Mouse (Mus musculus): ENCODE data around the gene Fyb2.

GRCm38 (mm10) chr4:104951280-104951878, 38.1 kb downstream of the Fyb2 start:
- TF ChIP-seq POLR2A (IDR thresholded peaks at IDR 0.05; ENCODE audit: low read depth, low read length) (no peak), CTCF (IDR thresholded peaks at IDR 0.05; ENCODE audit: extremely low read depth, insufficient read depth, insufficient read length, insufficient replicate concordance) (no peak)
